Mouse (Mus musculus) megakaryocyte, embryonic 14.5 days (primary cell): ENCODE data around the gene Pdrg1. TPM values are rescaled to one million over a fixed set of nuclear protein-coding genes. Genes with fewer than 3 reads are reported as not detected.

ENCODE experiments used
- H3K27me3 ChIP-seq: replicated peaks from 2 replicates; pipeline ENCODE3; 2012; ENCODE audit warnings: inconsistent platforms
- H3K36me3 ChIP-seq: replicated peaks from 2 replicates; pipeline ENCODE3; 2012; ENCODE audit warnings: low read length, inconsistent platforms, mixed read lengths
- H3K4me1 ChIP-seq: 2 replicates; pipeline ENCODE4 v1.6.1; 2012; ENCODE audit warnings: inconsistent platforms
- H3K4me3 ChIP-seq: replicated peaks from 2 replicates; pipeline ENCODE3; 2012; ENCODE audit warnings: moderate library complexity, mild to moderate bottlenecking, inconsistent platforms
- H3K9me3 ChIP-seq: 2 replicates; pipeline ENCODE4 v1.6.1; 2012; ENCODE audit warnings: inconsistent platforms
- FLI1 ChIP-seq: IDR thresholded peaks from 2 replicates; pipeline ENCODE4 v1.6.1; 2012; ENCODE audit warnings: low read length, inconsistent platforms, mixed read lengths
- GATA1 ChIP-seq: IDR thresholded peaks from 3 replicates; pipeline ENCODE4 v1.6.1; 2012; ENCODE audit warnings: mixed read lengths, low read length, inconsistent platforms, borderline replicate concordance
- polyA plus RNA-seq: library from polyadenylated mRNA; stranded (reverse); fragments of >175 nt; gene quantifications from 2 replicates; pipeline ENCODE4 v1.2.3, GENCODE M21; 2012; ENCODE audit warnings: low replicate concordance; ENCODE audit not compliant: insufficient read depth

Gene Pdrg1
- polyA plus RNA-seq, 1 experiment, result 47.3 TPM

- no peak for TF ChIP-seq FLI1
- no peak for TF ChIP-seq GATA1
- no peak overlapping the region for H3K4me3 ChIP-seq
- H3K36me3 ChIP-seq, result no peaks in the 10 kb centered on the region
- peaks cover 10% of the 10 kb centered on the region for H3K4me1 ChIP-seq
- H3K9me3 ChIP-seq, result no peaks in the 10 kb centered on the region
- peaks cover 87% of the 10 kb centered on the region for H3K27me3 ChIP-seq
Measured at GRCm38 (mm10) chr2:153051095-153051494, 35.9 kb upstream of the Pdrg1 start.

GRCm38 (mm10) chr2:153049997-153050358, 34.8 kb upstream of the Pdrg1 start:
- H3K27me3 ChIP-seq, result peaks cover 84% of the 10 kb centered on the region
- no peaks in the 10 kb centered on the region for H3K9me3 ChIP-seq
- no peak overlapping the region for H3K4me3 ChIP-seq
- no peaks in the 10 kb centered on the region for H3K36me3 ChIP-seq
- TF ChIP-seq FLI1, result no peak
- no peak for TF ChIP-seq GATA1
- peaks cover 17% of the 10 kb centered on the region for H3K4me1 ChIP-seq

GRCm38 (mm10) chr2:153049288-153049996, 34.2 kb upstream of the Pdrg1 start:
- no peak overlapping the region for H3K4me3 ChIP-seq
- no peaks in the 10 kb centered on the region for H3K36me3 ChIP-seq
- no peak for TF ChIP-seq GATA1
- TF ChIP-seq FLI1, result no peak
- H3K9me3 ChIP-seq, result no peaks in the 10 kb centered on the region
- peaks cover 17% of the 10 kb centered on the region for H3K4me1 ChIP-seq
- H3K27me3 ChIP-seq, result peaks cover 82% of the 10 kb centered on the region

- TF ChIP-seq FLI1, result no peak
- TF ChIP-seq GATA1, result no peak
- peaks cover 79% of the 10 kb centered on the region for H3K27me3 ChIP-seq
- H3K4me1 ChIP-seq, result peaks cover 14% of the 10 kb centered on the region
- H3K4me3 ChIP-seq, result no peak overlapping the region
- no peaks in the 10 kb centered on the region for H3K9me3 ChIP-seq
- H3K36me3 ChIP-seq, result no peaks in the 10 kb centered on the region
Measured at GRCm38 (mm10) chr2:153047828-153048465, 32.7 kb upstream of the Pdrg1 start.

GRCm38 (mm10) chr2:153045884-153046299, 30.7 kb upstream of the Pdrg1 start:
- TF ChIP-seq GATA1 (no peak), FLI1 (no peak)
- no peaks in the 10 kb centered on the region for H3K9me3 ChIP-seq
- H3K27me3 ChIP-seq, result peaks cover 77% of the 10 kb centered on the region
- no peak overlapping the region for H3K4me3 ChIP-seq
- H3K4me1 ChIP-seq, result peaks cover 8% of the 10 kb centered on the region
- H3K36me3 ChIP-seq, result no peaks in the 10 kb centered on the region

- Histone ChIP-seq H3K9me3 (no peaks in the 10 kb centered on the region), H3K27me3 (peaks cover 74% of the 10 kb centered on the region), H3K36me3 (no peaks in the 10 kb centered on the region), H3K4me1 (peaks cover 8% of the 10 kb centered on the region), H3K4me3 (no peak overlapping the region)
- TF ChIP-seq GATA1 (no peak), FLI1 (no peak)
Measured at GRCm38 (mm10) chr2:153043886-153044285, 28.7 kb upstream of the Pdrg1 start.

- Histone ChIP-seq H3K4me3 (no peak overlapping the region), H3K36me3 (no peaks in the 10 kb centered on the region), H3K4me1 (peaks cover 9% of the 10 kb centered on the region), H3K27me3 (peaks cover 86% of the 10 kb centered on the region), H3K9me3 (no peaks in the 10 kb centered on the region)
- no peak for TF ChIP-seq GATA1
Measured at GRCm38 (mm10) chr2:153036690-153037089, 21.5 kb upstream of the Pdrg1 start.

GRCm38 (mm10) chr2:153033545-153034230, 18.5 kb upstream of the Pdrg1 start:
- Histone ChIP-seq H3K4me3 (no peak overlapping the region), H3K9me3 (no peaks in the 10 kb centered on the region), H3K4me1 (peaks cover 13% of the 10 kb centered on the region), H3K27me3 (peaks cover 91% of the 10 kb centered on the region), H3K36me3 (no peaks in the 10 kb centered on the region)
- TF ChIP-seq FLI1, result no peak

GRCm38 (mm10) chr2:153032973-153033372, 17.7 kb upstream of the Pdrg1 start:
- TF ChIP-seq GATA1 (no peak), FLI1 (no peak)
- peaks cover 87% of the 10 kb centered on the region for H3K27me3 ChIP-seq
- H3K36me3 ChIP-seq, result no peaks in the 10 kb centered on the region
- H3K4me1 ChIP-seq, result peaks cover 13% of the 10 kb centered on the region
- H3K9me3 ChIP-seq, result no peaks in the 10 kb centered on the region
- H3K4me3 ChIP-seq, result no peak overlapping the region

GRCm38 (mm10) chr2:153032083-153032842, 17.0 kb upstream of the Pdrg1 start:
- peak overlapping the region; percentile 85 for H3K4me3 ChIP-seq
- 0 out of 2 replicates have a peak, but pooled peaks have one; percentile 37 for TF ChIP-seq FLI1
- no peak for TF ChIP-seq GATA1
- peaks cover 86% of the 10 kb centered on the region for H3K27me3 ChIP-seq

More at GRCm38 (mm10) chr2:153032083-153032842, 17.0 kb upstream of the Pdrg1 start:
- no peaks in the 10 kb centered on the region for H3K9me3 ChIP-seq
- peaks cover 13% of the 10 kb centered on the region for H3K4me1 ChIP-seq
- no peaks in the 10 kb centered on the region for H3K36me3 ChIP-seq
